Mouse (Mus musculus) urinary bladder, postnatal 25 days (tissue): ENCODE measurements around the gene Prdx3.

Experiments
- DNase-seq: peaks from one replicate; pipeline ENCODE4 v3.0.0; 2022; ENCODE audit warnings: low spot score

Gene Prdx3

GRCm38 (mm10) chr19:60874064-60874694 is at the start of gene Prdx3:
Gene Prdx3, minus strand, starts transcription at chr19:60874556.
- DNase-seq, result peak; percentile 96

- no peak for DNase-seq
Measured at GRCm38 (mm10) chr19:60916869-60917570, 42.7 kb upstream of the Prdx3 start.

DNA sequence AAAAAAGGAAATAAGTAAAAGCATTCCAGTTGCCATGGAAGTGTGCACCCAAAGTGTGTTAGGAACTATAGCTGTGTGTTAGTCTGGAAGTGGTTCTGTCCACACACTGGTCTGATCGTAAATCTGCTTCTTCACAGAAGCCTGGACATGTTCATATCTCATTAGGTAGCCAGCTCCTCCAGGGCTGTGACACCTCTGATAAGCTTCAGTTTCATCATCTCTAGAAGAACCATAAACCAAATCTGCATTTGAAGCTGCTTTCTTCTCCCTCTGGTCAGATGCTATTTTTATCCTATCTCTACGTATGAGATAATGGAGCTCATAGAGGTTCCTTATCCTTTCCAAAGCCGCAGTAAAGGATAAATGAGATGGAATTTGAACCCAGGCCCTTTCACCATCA is 41.5 kb upstream of the Prdx3 start:
- DNase-seq, result no peak

DNA sequence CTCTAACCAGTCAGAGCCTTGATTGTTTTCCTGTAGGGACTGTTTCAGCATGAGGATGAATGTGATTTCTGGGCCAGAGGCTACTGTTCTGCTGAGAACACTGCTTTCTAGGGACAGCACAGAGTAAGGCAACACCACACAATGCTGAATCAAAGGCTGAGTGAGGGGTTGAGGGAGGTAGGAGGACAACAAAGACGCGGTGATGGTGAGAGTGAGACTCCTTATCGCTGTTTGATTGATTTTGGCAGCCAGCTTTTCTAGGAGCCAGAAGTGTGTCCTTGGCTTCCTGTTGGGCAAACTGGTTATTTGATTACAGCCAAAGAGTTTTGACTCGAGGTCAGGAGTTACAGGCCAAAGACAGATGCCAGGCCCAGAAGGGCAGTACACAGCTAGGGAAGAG is 40.9 kb upstream of the Prdx3 start:
- no peak for DNase-seq

- DNase-seq, result no peak
Measured at GRCm38 (mm10) chr19:60911653-60912052, 37.3 kb upstream of the Prdx3 start.

GRCm38 (mm10) chr19:60910304-60910703 is 35.9 kb upstream of the Prdx3 start:
- DNase-seq, result no peak

GRCm38 (mm10) chr19:60905477-60905876 is 31.1 kb upstream of the Prdx3 start:
- no peak for DNase-seq

DNA sequence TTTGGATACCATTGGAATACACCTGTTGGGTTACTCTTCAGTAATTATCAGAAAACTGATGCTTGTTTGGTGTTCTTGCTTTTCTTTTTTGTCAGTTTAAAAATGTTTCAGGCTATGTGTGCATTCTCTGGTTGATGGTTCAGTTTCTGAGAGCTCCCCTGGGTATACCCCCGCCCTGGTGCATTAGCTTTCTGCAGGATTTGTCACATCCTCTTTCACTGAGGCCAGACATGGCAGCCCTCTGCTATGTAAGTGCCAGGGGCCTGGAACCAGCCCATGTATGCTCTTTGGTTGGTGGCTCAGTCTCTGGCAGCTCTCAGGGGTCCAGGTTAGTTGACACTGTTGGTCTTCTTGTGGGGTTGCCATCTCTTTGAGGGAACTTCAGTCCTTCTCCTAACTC is 29.6 kb upstream of the Prdx3 start:
- no peak for DNase-seq

DNA sequence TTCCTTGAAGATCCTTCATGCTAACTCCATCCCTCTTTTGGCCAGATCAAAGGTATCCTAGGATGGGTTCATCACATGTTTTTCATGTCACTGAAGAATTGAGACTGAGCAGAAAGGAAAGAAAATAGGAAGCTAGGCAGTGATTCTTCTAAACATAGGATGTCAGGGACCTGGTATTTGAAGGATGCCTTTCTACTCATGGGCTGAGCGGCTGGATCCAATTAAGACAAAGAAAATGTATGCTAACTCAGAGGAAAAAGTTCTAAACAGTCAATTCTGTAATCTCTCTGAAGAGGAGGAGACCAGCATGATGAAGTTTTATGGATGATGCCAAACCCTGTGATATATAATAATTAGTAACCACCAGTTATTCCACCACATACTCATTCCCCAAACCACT is 28.8 kb upstream of the Prdx3 start:
- no peak for DNase-seq

GRCm38 (mm10) chr19:60895251-60895880 is 21.0 kb upstream of the Prdx3 start:
- DNase-seq, result no peak

GRCm38 (mm10) chr19:60891934-60892547 is 17.7 kb upstream of the Prdx3 start:
- peak; percentile 60 for DNase-seq

DNA sequence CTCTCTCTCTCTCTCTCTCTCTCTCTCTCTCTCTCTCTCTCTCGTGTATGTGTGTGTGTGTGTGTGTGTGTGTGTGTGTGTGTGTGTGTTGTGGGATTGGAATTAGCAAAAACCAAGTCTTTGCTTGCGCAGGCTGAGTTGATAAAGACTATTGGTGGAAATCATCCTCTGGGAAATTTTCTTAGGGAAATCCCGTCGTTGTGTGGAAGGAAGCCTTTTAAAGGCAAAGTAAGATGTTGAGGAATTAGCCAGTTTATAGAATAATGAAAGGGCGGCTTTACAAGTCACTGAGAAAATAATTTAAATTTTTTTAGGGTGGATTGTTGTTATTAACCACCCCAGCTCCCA is 16.7 kb upstream of the Prdx3 start:
- DNase-seq, result no peak

- peak; percentile 35 for DNase-seq
Measured at GRCm38 (mm10) chr19:60890391-60891122, 16.2 kb upstream of the Prdx3 start.

DNA sequence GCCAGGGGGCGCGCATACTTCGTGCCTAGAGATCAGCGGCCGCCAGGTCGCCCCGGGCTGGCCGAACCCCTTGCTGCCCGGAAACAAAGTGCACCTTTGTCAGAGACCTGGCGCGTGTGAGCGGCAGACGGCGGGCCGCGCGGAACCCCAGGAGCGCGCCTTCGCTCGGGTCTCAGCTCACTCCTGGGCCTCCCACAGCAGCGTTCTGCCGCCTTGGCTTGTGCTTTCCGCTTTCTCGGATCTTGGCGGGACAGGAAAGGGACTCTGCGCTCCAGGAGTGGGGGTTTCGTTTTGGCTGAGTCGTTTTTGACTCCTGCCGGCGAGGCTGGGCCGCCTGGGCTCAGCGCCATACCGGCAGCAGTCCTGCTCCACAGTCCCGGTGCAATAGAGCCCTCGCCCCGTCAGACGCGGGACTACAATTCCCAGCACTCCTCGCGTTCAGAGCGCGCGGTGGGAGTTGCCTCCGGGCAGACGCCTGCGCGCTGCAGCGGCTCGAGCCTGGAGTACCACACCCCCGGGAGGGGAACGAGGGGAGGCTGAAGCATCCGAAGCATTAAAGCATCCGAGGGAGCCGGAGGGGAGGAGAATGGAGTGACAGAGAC is 15.5 kb upstream of the Prdx3 start, which contains the start of gene Grk5:
Grk5 (plus strand) TSS at position 36 of the 602 bp plus-strand sequence.
- peak; percentile 95 for DNase-seq

GRCm38 (mm10) chr19:60889101-60889713 is 14.9 kb upstream of the Prdx3 start:
- DNase-seq, result peak; percentile 30

GRCm38 (mm10) chr19:60887637-60888036 is 13.3 kb upstream of the Prdx3 start:
- no peak for DNase-seq

DNA sequence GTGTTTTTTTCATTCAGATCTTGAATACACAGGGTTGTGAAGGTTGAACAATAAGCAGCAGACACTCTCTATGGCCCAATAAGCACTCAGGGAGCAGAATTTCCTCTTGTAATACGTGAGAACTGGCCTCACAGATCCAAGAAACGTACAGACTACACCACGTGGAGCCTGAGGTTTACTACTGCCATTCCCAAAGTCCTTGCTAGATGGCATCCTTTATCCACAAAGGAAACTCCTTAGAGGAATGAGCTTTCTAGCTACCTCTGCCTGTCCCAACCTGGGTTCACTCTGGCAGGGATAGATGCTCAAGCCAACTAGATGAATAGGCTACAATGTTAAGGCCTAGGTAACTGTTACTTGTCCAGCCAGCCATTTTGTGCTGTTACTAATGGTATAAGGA is 8.8 kb upstream of the Prdx3 start:
- DNase-seq, result no peak

DNA sequence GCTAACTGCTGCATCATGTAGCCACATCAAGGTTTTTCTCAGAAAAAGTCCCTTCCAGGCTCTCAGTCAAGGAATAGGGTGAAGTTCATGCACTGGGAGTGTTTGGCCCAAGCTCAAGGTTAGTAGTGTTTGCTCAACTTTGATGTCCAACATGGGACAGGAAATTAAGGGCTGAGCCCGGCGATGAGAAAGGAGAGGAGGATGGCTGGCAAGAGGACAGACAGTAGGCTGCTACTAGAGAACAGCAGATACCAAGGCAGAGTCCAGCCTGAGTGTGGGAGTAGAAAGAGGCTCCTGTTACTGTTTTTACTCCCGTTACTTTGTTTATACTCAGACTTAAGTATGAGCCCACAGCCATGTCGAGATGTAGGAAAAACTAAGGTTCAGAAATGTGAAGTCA is 855 bp downstream of the Prdx3 start:
- no peak for DNase-seq

GRCm38 (mm10) chr19:60872272-60872671 is 2.1 kb downstream of the Prdx3 start:
- no peak for DNase-seq

DNA sequence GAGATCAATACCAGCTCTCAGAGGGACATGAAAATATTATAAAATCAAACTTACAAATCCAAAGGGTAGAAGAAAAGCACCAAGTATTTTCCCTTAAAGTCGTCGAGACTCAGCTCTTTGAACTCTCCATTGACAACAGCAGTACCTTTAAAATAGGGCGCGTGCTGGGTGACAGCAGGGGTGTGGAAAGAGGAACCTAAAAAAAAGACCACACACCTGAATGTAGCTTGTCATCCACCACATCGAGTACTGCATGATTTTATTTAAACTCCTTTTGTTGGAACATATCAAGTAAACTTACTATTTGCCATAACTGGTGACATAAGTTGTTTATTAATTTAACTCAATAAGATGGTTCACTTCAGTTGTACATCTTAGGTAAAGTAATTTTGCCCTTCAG is 3.0 kb downstream of the Prdx3 start:
- no peak for DNase-seq

- no peak for DNase-seq
Measured at GRCm38 (mm10) chr19:60870489-60870888, 3.9 kb downstream of the Prdx3 start.
